Mouse (Mus musculus): ENCODE measurements around the gene Ddx5.
"Not testable (repeated sequence)": the region's sequence is repeated elsewhere in the genome, so short reads cannot be mapped to it uniquely, and the experiment has no call there.

Gene Ddx5

GRCm38 (mm10) chr11:106762139-106762799 is 26.7 kb downstream of the Ddx5 start:
- DNase-seq (ENCODE audit: low spot score) = peak; percentile 42

GRCm38 (mm10) chr11:106760511-106760910 is 28.5 kb downstream of the Ddx5 start:
- no peak for DNase-seq (ENCODE audit: low spot score)

DNA sequence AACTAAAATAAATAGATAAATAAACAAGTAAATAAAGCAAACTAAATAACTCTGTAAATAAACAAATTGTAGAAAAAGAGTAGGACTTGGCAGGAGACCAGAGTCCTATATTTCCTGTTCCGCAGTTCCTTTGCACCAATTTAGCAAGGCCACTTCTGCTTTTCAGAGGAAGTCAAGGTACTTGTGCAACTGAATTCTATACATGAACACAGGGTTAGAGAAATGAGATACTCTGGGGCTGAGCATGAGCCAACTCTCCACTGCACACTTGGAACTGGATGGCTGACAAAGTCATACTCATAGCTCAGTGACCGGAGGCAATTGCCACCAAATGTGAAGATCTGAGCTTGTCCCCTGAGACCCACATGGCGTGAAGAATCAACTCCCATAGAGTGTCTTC is 30.0 kb downstream of the Ddx5 start:
- DNase-seq (ENCODE audit: low spot score) = no peak

- DNase-seq (ENCODE audit: low spot score) = no peak
Measured at GRCm38 (mm10) chr11:106755583-106755982, 33.4 kb downstream of the Ddx5 start.

- DNase-seq (ENCODE audit: low spot score) = no peak
Measured at GRCm38 (mm10) chr11:106753314-106753713, 35.7 kb downstream of the Ddx5 start.

GRCm38 (mm10) chr11:106752103-106752502 is 36.9 kb downstream of the Ddx5 start:
- DNase-seq (ENCODE audit: low spot score) = peak; percentile 19

GRCm38 (mm10) chr11:106751039-106752018 is 37.7 kb downstream of the Ddx5 start, which contains the start of gene Milr1:
TSS of gene Milr1 (plus strand) at chr11:106751226.
- DNase-seq (ENCODE audit: low spot score) = no peak

- peak; percentile 23 for DNase-seq (ENCODE audit: low spot score)
Measured at GRCm38 (mm10) chr11:106750121-106750751, 38.7 kb downstream of the Ddx5 start, which contains the start of gene Pecam1. TSS of gene Pecam1 (minus strand) at chr11:106750628.

DNA sequence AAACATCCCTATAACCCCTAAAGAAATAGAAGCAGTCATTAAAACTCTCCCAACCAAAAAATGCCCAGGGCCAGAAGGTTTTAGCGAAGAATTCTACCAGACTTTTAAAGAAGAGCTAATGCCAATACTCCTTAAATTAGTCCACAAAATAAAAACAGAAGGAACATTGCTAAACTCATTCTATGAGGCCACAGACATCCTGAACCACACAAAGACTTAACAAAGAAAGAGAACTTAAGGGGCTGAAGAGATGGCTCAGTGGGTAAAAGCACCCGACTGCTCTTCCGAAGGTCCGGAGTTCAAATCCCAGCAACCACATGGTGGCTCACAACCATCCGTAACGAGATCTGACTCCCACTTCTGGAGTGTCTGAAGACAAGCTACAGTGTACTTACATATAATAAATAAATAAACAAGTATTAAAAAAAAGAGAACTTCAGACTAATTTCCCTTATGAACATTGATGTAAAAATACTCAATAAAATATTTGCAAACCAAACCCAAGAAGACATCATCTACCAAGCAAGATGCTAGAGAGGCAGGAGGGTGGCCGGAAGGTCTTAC is 39.3 kb downstream of the Ddx5 start:
- not testable (repeated sequence) for DNase-seq (ENCODE audit: low spot score)

GRCm38 (mm10) chr11:106744949-106745348 is 44.0 kb downstream of the Ddx5 start:
- DNase-seq (ENCODE audit: low spot score) = no peak

- DNase-seq (ENCODE audit: low spot score) = no peak
Measured at GRCm38 (mm10) chr11:106742388-106742841, 46.6 kb downstream of the Ddx5 start.

GRCm38 (mm10) chr11:106741826-106742225 is 47.2 kb downstream of the Ddx5 start:
- DNase-seq (ENCODE audit: low spot score) = no peak

GRCm38 (mm10) chr11:106741232-106741631 is 47.8 kb downstream of the Ddx5 start:
- no peak for DNase-seq (ENCODE audit: low spot score)

DNA sequence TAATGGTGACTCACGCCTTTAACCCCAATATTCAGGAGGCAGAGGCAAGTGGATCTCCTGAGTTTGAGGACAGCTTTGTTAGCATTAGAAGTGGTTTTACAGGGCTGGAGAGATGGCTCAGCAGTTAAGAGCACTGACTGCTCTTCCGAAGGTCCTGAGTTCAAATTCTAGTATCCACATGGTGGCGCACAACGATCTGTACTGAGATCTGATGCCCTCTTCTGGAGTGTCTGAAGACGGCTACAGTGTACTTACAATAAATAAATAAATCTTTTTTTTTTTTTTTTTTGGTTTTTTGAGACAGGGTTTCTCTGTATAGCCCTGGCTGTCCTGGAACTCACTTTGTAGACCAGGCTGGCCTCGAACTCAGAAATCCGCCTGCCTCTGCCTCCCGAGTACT is 48.3 kb downstream of the Ddx5 start:
- not testable (repeated sequence) for DNase-seq (ENCODE audit: low spot score)

- DNase-seq (ENCODE audit: low spot score) = no peak
Measured at GRCm38 (mm10) chr11:106739116-106739515, 49.9 kb downstream of the Ddx5 start.

DNA sequence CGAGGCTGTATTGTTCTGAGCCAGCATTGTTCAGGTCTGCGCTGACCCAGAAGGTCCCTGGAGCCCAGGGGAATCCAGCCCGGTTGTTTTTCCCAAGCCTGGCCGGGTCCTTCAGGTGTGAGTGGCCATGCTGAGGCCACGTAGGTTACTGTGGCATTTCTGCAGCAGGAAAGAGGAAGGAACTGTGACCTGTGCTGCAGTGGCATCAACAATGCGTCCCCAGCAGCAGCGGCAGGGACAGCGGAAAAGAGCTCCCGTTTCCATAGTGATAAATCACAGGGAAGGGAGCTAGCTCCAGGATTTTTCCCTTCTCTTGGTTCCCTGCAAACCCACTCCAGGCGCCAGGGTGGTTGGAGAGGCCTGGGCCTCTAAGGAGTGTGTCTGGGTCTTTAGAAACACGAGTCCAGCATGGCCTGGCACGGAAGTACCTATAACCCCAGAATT is 51.8 kb downstream of the Ddx5 start:
- DNase-seq (ENCODE audit: low spot score) = no peak

DNA sequence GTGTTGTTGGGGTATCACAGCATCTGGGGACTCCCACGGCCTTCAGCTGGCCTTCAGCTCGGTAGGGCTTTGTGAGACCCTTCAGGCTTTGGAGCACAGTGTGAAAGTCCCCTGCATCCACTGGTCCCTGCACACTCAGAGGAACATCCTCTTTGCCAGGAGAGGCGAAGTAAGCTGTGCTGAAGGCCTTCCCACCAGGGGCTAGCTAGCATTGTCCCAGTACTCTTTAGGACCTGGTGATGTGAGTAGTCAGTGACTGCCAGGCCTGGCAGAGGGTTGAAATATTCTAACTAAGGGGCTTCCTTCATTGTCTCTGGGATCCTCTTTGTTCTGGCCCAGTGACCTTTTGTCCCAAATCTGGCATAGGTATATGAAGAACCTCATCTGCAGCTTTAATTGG is 52.4 kb downstream of the Ddx5 start:
- DNase-seq (ENCODE audit: low spot score) = no peak

DNA sequence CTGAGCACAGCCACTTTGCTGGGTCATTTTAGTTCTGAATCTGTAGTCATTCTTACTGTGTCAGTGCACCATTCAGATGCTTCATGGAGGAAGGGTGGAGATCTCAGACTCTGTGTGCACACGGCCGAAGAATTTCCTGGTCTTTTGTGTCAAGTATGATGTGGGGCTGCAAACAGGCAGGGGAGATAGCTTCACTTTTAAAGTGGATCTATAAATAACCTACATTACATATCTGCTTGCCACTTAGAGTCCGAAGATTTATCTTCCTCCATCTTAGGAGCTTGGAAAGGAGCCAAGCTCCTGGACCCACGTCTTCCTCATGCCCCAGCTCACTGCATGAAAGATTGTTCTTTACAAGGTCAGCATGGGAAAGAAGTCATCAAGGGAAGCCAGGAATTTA is 58.3 kb downstream of the Ddx5 start:
- DNase-seq (ENCODE audit: low spot score) = no peak
